In the genomic region with DNA sequence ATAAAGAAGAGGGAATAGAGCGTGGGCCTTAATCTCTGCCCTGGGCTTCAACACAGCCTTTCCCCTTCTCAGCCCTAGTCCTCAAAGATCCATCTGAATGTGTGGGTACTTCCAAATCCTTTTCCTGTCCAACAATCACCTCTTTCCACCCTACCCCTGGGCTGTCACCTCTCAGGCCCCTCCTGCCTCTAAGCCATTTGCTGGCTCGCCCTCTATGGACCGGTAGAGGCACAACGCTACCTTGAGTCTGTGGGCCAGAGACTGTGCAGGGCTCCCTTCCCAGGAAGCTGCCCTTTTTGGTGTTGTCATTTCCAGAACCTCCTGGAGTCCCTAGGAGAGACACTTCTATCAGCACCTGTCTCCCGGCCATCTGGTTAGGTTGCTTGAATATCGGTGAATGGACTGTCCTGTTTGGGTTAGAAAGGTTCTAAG, we compare ENCODE assay signal across 9 mouse cellular contexts. TPM values are rescaled to one million over a fixed set of nuclear protein-coding genes. Genes with fewer than 3 reads are reported as not detected.
DNase-seq lines count a peak whose midpoint lies in the region; ATAC-seq and TF ChIP-seq lines count a peak whose summit lies in the region.
"Had no signal": no experiment of that assay in that cellular context is flagged by ENCODE, and none has a peak within 500 bp of the region (broad histone marks: within the 10 kb centered on the region; RNA-seq: fewer than 3 reads in every experiment).

No protein-coding gene starts in this region.

- peaks cover 14% of the 10 kb centered on the region for H3K4me1 ChIP-seq in limb, embryonic 13.5 days
- peaks cover 23% of the 10 kb centered on the region for H3K4me1 ChIP-seq in midbrain, embryonic 15.5 days

- intact Hi-C loops in left cerebral cortex, adult 2 months (cut with DNase I), result no loop called here

- peak overlapping the region; percentile 93 for H3K27ac ChIP-seq in left cerebral cortex, adult 2 months
- no peak overlapping the region for H3K27ac ChIP-seq in limb, embryonic 13.5 days
- peak overlapping the region; percentile 88 for H3K27ac ChIP-seq in midbrain, embryonic 15.5 days

- peak overlapping the region; percentile 92 for H3K4me3 ChIP-seq in left cerebral cortex, adult 2 months
- H3K4me3 ChIP-seq in limb, embryonic 13.5 days, result peak overlapping the region; percentile 89
- peak overlapping the region; percentile 61 for H3K4me3 ChIP-seq in midbrain, embryonic 15.5 days

- no peak for DNase-seq in left cerebral cortex, adult 2 months (ENCODE audit: extremely low spot score in 1 of 2, low spot score in 2 of 2)
- DNase-seq in left cerebral cortex, adult 8-10 months (ENCODE audit: low spot score in 2 of 2), result no peak
- peak; percentile 50 to 71 for DNase-seq in cerebellum, postnatal 25 days
- no peak for DNase-seq in gastrocnemius, adult 18-20 months (ENCODE audit: low spot score)
- no peak for DNase-seq in left cerebral cortex, adult 11 months (ENCODE audit: low spot score)

- peak overlapping the region; percentile 88 for H3K9ac ChIP-seq in limb, embryonic 13.5 days
- peak overlapping the region; percentile 87 for H3K9ac ChIP-seq in midbrain, embryonic 15.5 days

- H3K9me3 ChIP-seq in limb, embryonic 13.5 days, result no peaks in the 10 kb centered on the region
- H3K9me3 ChIP-seq in midbrain, embryonic 15.5 days, result no peaks in the 10 kb centered on the region

- TF ChIP-seq CTCF in left cerebral cortex, adult 2 months (IDR thresholded peaks at IDR 0.05), result peak; percentile 35

- WGBS in limb, embryonic 13.5 days, result 20% methylated on average over 6 of the region's 6 CpGs
- WGBS in midbrain, embryonic 15.5 days, result 21% methylated on average over 6 of the region's 6 CpGs

- H3K36me3 ChIP-seq in limb, embryonic 13.5 days, result peaks cover 43% of the 10 kb centered on the region
- H3K36me3 ChIP-seq in midbrain, embryonic 15.5 days (replicated peaks), result peaks cover 34% of the 10 kb centered on the region

- peak overlapping the region; percentile 85 for H3K4me2 ChIP-seq in limb, embryonic 13.5 days (replicated peaks)
- H3K4me2 ChIP-seq in midbrain, embryonic 15.5 days, result peak overlapping the region; percentile 72

- no peaks in the 10 kb centered on the region for H3K27me3 ChIP-seq in limb, embryonic 13.5 days
- no peaks in the 10 kb centered on the region for H3K27me3 ChIP-seq in midbrain, embryonic 15.5 days (replicated peaks)

- ATAC-seq in hematopoietic stem cell, adult 5-6 weeks (replicated peaks in 1 of 2; ENCODE audit: insufficient read depth in 1 of 2, low FRiP score in 2 of 2, low TSS enrichment in 1 of 2, low read depth in 1 of 2, poor library complexity in 2 of 2, severe bottlenecking in 2 of 2), result peak; percentile 51 to 77
- no peak for ATAC-seq in limb, embryonic 13.5 days (ENCODE audit: low FRiP score, low read depth)
- peak; percentile 43; the same call in 1 of the 2 replicates for ATAC-seq in midbrain, embryonic 15.5 days (replicated peaks)

RNA-seq across cellular contexts. Expression of a gene that starts 1.0 kb away (rescaled TPM):
- total RNA-seq in left cerebral cortex, adult 2 months (2021), result 10 to 100 TPM; 74.7 to 80.7 TPM
- 10 to 100 TPM; 73.1 to 75.0 (median 74.0) TPM for total RNA-seq in left cerebral cortex, adult 8-10 months (2022)
- total RNA-seq in hematopoietic stem cell, adult 5-6 weeks (2017), result 6.4 and 8.6 TPM in 2 replicates
- 14.8 and 15.6 TPM in 2 replicates for polyA plus RNA-seq in limb, embryonic 13.5 days (2015; fragmentation: Nextera tagmentation; extraction: Ambion mirVana)
- polyA plus RNA-seq in midbrain, embryonic 15.5 days (2015; fragmentation: Nextera tagmentation; extraction: Ambion mirVana), result 45.9 and 50.9 TPM in 2 replicates
- total RNA-seq in gastrocnemius, adult 18-20 months (2021), result 1 to 10 TPM; 6.5 to 7.0 TPM

RNA-seq across cellular contexts. Expression of a gene that starts 15.1 kb away (rescaled TPM):
- 10 to 100 TPM; 40.9 to 50.4 TPM for total RNA-seq in left cerebral cortex, adult 2 months (2021)
- total RNA-seq in left cerebral cortex, adult 8-10 months (2022), result 10 to 100 TPM; 45.4 to 53.5 (median 50.2) TPM
- 22.0 and 31.3 TPM in 2 replicates for total RNA-seq in hematopoietic stem cell, adult 5-6 weeks (2017)
- polyA plus RNA-seq in limb, embryonic 13.5 days (2015; fragmentation: Nextera tagmentation; extraction: Ambion mirVana), result 48.5 and 50.1 TPM in 2 replicates
- 39.4 and 39.8 TPM in 2 replicates for polyA plus RNA-seq in midbrain, embryonic 15.5 days (2015; fragmentation: Nextera tagmentation; extraction: Ambion mirVana)
- total RNA-seq in gastrocnemius, adult 18-20 months (2021), result 10 to 100 TPM; 27.7 to 30.3 TPM

RNA-seq across cellular contexts. Expression of a gene that starts 16.1 kb away (rescaled TPM):
- total RNA-seq in left cerebral cortex, adult 2 months (2021), result 10 to 100 TPM; 28.8 to 30.1 TPM
- 10 to 100 TPM; 20.1 to 31.2 (median 22.6) TPM for total RNA-seq in left cerebral cortex, adult 8-10 months (2022)
- 3.6 and 5.3 TPM in 2 replicates for total RNA-seq in hematopoietic stem cell, adult 5-6 weeks (2017)
- polyA plus RNA-seq in limb, embryonic 13.5 days (2015; fragmentation: Nextera tagmentation; extraction: Ambion mirVana), result 29.7 and 29.9 TPM in 2 replicates
- polyA plus RNA-seq in midbrain, embryonic 15.5 days (2015; fragmentation: Nextera tagmentation; extraction: Ambion mirVana), result 40.2 and 40.9 TPM in 2 replicates
- total RNA-seq in gastrocnemius, adult 18-20 months (2021), result 1 to 10 TPM; 8.6 to 9.0 TPM

RNA-seq across cellular contexts. Expression of a gene that starts 16.5 kb away (rescaled TPM):
- total RNA-seq in left cerebral cortex, adult 2 months (2021), result 10 to 100 TPM; 48.4 to 50.0 TPM
- 10 to 100 TPM; 52.1 to 65.1 (median 59.8) TPM for total RNA-seq in left cerebral cortex, adult 8-10 months (2022)
- total RNA-seq in hematopoietic stem cell, adult 5-6 weeks (2017), result 14.9 and 16.8 TPM in 2 replicates
- 24.3 and 27.2 TPM in 2 replicates for polyA plus RNA-seq in limb, embryonic 13.5 days (2015; fragmentation: Nextera tagmentation; extraction: Ambion mirVana)
- polyA plus RNA-seq in midbrain, embryonic 15.5 days (2015; fragmentation: Nextera tagmentation; extraction: Ambion mirVana), result 20.9 and 28.3 TPM in 2 replicates
- total RNA-seq in gastrocnemius, adult 18-20 months (2021), result 10 to 100 TPM; 23.9 to 30.3 TPM

RNA-seq across cellular contexts. Expression of a gene that starts 44.3 kb away (rescaled TPM):
- not detected for total RNA-seq in left cerebral cortex, adult 2 months (2021)
- under 1 TPM in 1 of 4 experiments, not detected in 3; 0.63 TPM for total RNA-seq in left cerebral cortex, adult 8-10 months (2022)
- not detected in 2 replicates for total RNA-seq in hematopoietic stem cell, adult 5-6 weeks (2017)
- polyA plus RNA-seq in limb, embryonic 13.5 days (2015; fragmentation: Nextera tagmentation; extraction: Ambion mirVana), result 0.55 and 0.98 TPM in 2 replicates
- 0.89 TPM in 1 of 2 replicates, not detected in the other for polyA plus RNA-seq in midbrain, embryonic 15.5 days (2015; fragmentation: Nextera tagmentation; extraction: Ambion mirVana)
- total RNA-seq in gastrocnemius, adult 18-20 months (2021), result not detected
- polyA plus RNA-seq: frontal cortex, adult 2 months had no signal

Comparison
In these comparisons a context has a peak if more than half of its experiments do, and no peak if none do; other contexts are left out.
1. DNase-seq: peak in cerebellum, postnatal 25 days (2 of 2); none in left cerebral cortex, adult 2 months (0 of 2), left cerebral cortex, adult 8-10 months (0 of 2), gastrocnemius, adult 18-20 months (single experiment) and left cerebral cortex, adult 11 months (single experiment).
2. Peak in every context shown above with its lines, with median percentiles within 50 percentile points of each other: H3K4me3 ChIP-seq.